Mouse (Mus musculus) lung, postnatal 0 days (tissue): ENCODE data around the gene Gm9195.

Source experiments
- CTCF ChIP-seq: IDR thresholded peaks from 2 replicates; pipeline ENCODE4 v1.5.1; 2016; ENCODE audit warnings: antibody characterized with exemption, mild to moderate bottlenecking
- EP300 ChIP-seq: IDR thresholded peaks from 2 replicates; pipeline ENCODE4 v1.6.1; 2016; ENCODE audit warnings: antibody characterized with exemption, mild to moderate bottlenecking, control low read depth

DNA sequence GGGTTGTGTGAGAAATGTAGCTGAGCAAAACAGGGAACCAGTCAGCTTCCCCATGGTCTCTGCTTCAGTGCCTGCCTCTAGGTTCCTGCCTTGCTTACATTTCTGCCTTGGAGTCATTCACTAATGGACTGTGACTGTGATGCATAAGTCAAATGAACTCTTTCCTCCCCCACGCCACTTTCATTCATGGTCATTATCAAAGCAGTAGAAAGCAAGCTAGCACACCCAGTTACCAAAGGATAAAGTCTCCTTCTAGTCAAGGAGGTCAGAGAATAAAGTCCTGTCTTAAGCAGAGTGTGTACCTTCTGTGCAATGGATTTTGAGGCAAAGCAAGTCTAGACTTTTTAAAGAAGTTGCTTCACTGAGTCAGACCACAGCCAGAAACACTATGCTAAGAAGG is 35.5 kb upstream of the Gm9195 start:
- TF ChIP-seq CTCF (no peak), EP300 (no peak)
